Mouse (Mus musculus) neural tube, embryonic 10.5 days (tissue): ENCODE data around the gene Myg1.
"Not testable (repeated sequence)": the region's sequence is repeated elsewhere in the genome, so short reads cannot be mapped to it uniquely, and the experiment has no call there.

Experiments used
- DNase-seq: peaks from one replicate; pipeline ENCODE4 v3.0.0-alpha.2; 2017; ENCODE audit warnings: low spot score; ENCODE audit errors: extremely low spot score

Myg1 gene

DNA sequence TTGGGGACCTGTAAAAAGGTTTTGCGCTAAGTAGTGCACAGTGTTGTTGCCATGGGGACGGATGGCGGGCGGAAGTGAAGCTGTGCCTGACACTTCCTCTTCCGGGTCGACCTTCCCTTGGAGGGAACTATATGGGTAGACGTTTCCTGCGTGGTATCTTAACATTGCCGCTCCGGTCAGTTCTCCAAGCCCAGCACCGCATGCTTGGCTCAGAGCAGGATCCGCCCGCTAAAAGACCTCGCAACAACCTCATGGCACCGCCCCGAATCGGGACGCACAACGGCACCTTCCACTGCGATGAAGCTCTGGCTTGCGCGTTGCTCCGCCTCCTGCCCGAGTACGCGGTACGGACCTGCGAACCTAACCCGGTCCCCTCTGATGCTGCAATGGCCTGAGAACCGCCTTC, at the start of gene Myg1:
Myg1 (plus strand) TSS at position 100 of the 406 bp plus-strand sequence.
- DNase-seq = peak; percentile 85

DNA sequence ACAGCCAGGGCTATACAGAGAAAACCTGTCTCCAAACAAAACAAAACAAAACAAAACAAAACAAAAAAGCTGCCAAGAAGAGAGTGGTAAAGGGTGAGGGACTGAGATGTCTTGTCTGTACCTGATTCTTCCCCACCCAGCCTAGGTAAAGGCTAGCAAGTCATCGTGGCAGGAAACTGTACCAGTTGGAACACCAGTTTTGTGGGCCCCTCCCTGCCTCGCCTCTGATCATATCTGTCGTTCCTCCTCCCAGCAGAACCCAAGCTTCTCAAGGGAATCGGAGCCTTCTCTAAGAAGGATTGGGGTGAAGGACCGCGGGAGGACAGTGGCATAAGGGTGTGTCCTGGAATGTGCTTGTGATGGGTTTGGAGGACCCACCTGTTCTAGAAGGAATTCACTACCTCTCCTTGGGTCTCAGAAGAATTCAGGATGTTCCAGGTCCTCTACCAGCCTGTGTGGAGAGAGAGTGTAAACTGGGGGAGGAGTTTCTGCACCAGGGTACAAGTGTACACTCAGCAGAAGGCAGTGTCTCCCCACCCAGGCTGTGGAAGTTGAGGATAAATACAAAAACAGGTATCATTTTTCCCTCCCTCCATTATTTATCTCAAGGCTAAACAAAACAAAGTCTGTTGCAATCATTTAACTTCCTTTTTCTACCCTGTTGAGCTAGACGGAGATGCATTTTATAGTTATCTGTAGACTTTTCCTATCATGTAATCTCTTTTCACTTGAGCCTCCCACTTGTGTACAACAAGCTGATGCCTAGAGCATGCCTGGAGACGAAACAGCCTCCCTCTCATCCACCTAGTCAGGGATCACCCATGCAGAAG, 48.8 kb upstream of the Myg1 start:
- DNase-seq = no peak

DNA sequence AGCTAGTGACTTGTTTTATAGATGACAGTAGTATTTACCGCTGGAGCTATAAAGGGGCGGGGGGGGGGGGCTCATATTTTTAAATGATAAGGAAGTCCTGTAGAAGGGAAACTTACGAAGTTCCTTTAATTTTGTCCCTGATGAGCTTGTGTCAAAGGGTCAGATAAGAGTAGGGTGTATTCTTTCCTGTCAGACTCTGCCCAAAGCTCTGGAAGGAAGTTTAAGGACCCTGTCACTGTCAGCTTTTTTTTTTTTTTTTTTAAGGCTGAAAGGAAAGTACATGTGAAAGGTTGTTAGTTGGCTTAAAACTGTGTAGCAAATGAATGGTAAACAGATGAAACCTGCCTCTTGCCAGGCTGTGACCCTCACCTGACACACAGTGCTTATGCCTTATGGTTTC, 47.9 kb upstream of the Myg1 start:
- DNase-seq = no peak

- DNase-seq = no peak
Observed at GRCm38 (mm10) chr15:102287395-102287794, 44.1 kb upstream of the Myg1 start.

- peak; percentile 96 for DNase-seq
Observed at GRCm38 (mm10) chr15:102295633-102296367, 35.7 kb upstream of the Myg1 start, which contains the start of gene Espl1. Espl1 (plus strand) TSS chr15:102296266.

GRCm38 (mm10) chr15:102296368-102297006, 35.0 kb upstream of the Myg1 start:
- DNase-seq = no peak

DNA sequence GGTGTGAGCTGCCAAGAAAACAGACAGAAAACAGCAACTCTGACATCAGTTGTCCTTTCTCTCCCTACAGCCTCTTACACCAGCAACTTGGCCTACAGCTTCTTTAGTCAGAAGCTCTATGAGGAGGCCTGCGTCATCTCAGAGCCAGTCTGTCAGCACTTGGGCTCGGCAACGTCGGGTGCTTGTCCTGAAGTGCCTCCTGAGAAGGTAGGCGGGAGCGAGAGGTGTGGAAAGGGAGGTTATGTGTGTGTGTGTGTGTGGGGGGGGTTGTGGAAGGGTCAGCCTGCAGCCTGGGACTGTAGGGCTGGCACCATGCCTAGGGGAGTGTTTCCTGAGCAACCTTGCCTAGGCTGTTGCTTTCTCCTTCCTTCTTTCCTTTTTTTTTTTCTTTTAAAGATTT, 29.0 kb upstream of the Myg1 start:
- no peak for DNase-seq

- DNase-seq = no peak
Observed at GRCm38 (mm10) chr15:102308717-102309116, 22.8 kb upstream of the Myg1 start.

DNA sequence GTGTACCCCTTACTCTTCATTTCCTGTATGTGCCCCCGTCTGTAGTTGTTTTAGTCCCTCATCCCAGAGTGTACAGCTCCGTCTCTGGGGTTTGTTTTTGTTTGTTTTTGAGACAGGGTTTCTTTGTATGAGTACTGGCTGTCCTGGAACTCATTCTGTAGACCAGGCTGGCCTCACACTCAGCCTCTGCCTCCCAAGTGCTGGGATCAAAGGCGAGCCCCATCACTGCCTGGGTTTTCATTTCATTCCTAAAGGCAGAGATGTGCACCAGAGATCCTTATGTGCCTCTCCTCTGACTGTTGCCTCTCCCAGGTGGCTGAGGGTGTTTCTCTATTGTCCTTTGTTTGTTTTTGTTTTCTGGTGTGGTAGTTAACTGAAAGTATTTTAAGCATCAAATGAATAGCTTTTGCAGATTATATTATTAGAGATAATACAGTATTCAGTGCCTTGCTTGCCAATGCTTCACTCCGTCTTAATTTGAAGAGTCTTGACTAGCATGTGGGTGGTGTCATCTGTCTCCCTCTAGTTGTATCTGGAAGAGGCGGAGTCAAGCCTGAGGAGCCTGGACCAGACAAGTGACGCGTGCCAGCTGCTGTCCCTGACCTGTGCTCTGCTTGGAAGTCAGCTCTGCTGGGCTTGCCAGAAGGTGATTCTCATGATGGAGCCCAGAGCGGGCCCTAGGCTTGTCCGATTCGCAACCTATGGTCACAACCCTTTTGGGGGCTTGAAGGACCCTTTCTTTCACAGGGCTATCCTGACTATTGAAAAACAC, 21.2 kb upstream of the Myg1 start:
- no peak for DNase-seq

GRCm38 (mm10) chr15:102311489-102311888, 20.0 kb upstream of the Myg1 start:
- DNase-seq = no peak

- DNase-seq = no peak
Observed at GRCm38 (mm10) chr15:102315292-102315691, 16.2 kb upstream of the Myg1 start.

- no peak for DNase-seq
Observed at GRCm38 (mm10) chr15:102316263-102316662, 15.2 kb upstream of the Myg1 start.

DNA sequence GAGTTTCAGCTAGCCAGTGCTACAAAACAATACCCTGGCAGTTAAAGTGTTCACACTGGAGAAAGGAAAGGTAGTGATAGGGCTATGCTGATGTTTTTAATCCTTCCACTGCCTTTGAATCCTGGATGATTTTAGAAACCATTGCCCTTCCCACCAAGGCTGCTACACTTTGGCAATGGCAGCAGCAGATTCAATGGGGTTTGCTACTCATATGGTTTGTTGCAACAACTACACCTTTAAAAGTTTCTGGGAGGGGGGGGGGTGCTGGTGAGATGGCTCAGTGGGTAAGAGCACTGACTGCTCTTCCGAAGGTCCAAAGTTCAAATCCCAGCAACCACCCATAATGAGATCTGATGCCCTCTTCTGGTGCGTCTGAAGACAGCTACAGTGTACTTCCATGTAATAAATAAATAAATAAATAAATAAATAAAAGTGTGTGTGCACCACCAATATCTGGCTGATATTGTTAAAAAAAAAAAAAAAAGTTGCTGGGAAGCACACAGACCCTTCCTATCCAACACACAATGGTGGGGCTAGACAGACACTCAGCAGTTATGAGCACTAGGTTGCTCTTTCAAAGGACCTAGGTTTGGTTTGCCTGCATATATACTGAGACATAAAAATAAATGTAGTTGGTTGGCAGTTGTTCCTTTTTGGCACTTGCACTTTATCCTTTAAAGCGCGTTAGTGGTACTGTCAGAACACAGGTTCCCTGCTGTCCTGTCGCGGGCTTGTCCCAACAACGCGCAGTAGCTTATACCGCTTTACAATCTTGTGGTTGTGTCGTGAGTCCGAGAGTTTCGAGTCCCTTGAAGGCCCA, 6.6 kb upstream of the Myg1 start:
- DNase-seq = no peak

DNA sequence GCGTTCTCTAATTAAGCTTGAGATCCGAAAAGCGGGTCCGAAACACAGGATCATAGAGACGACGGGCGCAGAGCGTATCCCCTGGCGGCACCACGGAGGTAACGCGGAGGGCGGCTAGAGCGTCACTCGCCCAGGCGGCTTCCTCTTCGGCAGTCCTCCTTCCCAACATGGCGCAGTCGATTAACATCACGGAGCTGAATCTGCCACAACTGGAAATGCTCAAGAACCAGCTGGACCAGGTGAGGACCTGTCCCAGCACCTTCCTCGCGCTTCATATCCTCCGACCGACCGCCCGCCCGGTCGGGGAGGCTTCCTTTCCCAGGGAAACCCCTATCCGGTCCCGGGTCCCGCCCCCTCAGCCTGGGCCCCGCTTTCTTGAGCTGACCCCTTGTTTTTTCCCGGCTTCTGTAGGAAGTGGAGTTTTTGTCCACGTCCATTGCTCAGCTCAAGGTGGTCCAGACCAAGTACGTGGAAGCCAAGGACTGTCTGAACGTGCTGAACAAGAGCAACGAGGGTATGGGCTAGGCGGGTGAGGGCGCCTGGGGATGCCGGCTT, 5.4 kb upstream of the Myg1 start, which contains the start of gene Pfdn5:
Pfdn5 (plus strand) TSS at position 95 of the 555 bp plus-strand sequence.
- peak; percentile 80 for DNase-seq

GRCm38 (mm10) chr15:102326892-102327291, 4.6 kb upstream of the Myg1 start:
- DNase-seq = no peak

DNA sequence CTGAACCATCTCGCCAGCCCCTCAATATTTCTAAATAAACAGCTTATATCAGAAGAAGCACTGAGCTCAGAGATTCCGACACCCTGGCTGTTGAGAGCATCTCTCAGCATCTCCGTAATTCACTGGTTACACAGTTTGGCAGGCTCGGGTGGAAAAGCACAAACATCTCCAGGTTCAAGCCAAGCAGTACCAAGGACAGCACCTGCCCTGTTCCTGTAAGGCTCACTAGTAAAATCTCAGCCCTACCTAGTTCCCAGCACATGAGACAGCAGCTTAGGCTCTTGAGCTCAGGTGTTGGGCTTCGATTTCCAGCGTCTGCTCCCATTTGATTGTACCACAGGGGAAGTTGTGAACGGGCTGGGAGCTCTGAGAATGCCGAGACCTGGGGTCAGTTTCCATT, 3.7 kb downstream of the Myg1 start:
- no peak for DNase-seq

DNA sequence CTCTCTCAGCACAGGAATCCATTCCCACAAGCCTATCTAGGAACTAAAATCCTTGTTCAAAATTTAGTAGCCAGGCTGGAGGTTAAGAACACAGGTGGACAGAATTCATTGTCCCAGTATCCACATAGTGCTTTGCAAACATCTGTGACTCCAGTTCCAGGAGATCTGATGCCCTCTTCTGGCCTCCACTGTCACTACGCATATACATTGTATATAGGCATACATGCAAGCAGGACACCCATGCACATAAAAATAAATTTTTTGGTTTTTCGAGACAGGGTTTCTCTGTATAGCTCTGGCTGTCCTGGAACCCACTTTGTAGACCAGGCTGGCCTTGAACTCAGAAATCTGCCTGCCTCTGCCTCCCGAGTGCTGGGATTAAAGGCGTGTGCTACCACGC, 4.4 kb downstream of the Myg1 start:
- DNase-seq = not testable (repeated sequence)

- DNase-seq = no peak
Observed at GRCm38 (mm10) chr15:102336946-102337345, 5.4 kb downstream of the Myg1 start.

- no peak for DNase-seq
Observed at GRCm38 (mm10) chr15:102339612-102340011, 8.1 kb downstream of the Myg1 start.

- DNase-seq = no peak
Observed at GRCm38 (mm10) chr15:102341580-102341979, 10.1 kb downstream of the Myg1 start.
